Mouse (Mus musculus) kidney, embryonic 15.5 days (tissue): ENCODE measurements around the gene Ppp1r9b. TPM values are rescaled to one million over a fixed set of nuclear protein-coding genes. Genes with fewer than 3 reads are reported as not detected.
"Not testable (repeated sequence)": the region's sequence is repeated elsewhere in the genome, so short reads cannot be mapped to it uniquely, and the experiment has no call there.

Experiments used
- ATAC-seq: fragments of 200-750 bp; cut with Nextera tagmentation; replicated peaks from 2 replicates; pipeline ENCODE4 v1.8.0; 2017; ENCODE audit warnings: moderate TSS enrichment; ENCODE audit not compliant: low FRiP score
- H3K27ac ChIP-seq: fragments of 300-500 bp; sonication (generic); 2 replicates; pipeline ENCODE4 v1.5.1; 2015; ENCODE audit warnings: mild to moderate bottlenecking, inconsistent platforms
- H3K27me3 ChIP-seq: fragments of 300-500 bp; sonication (generic); 2 replicates; pipeline ENCODE4 v1.6.1; 2015; ENCODE audit warnings: inconsistent platforms
- H3K36me3 ChIP-seq: fragments of 300-500 bp; sonication (generic); 2 replicates; pipeline ENCODE4 v1.6.1; 2015; ENCODE audit warnings: inconsistent platforms
- H3K4me1 ChIP-seq: fragments of 300-500 bp; sonication (generic); 2 replicates; pipeline ENCODE4 v1.6.1; 2015; ENCODE audit warnings: inconsistent platforms
- H3K4me2 ChIP-seq: fragments of 300-500 bp; sonication (generic); 2 replicates; pipeline ENCODE4 v1.6.1; 2015; ENCODE audit warnings: moderate library complexity, mild to moderate bottlenecking, inconsistent platforms
- H3K4me3 ChIP-seq: fragments of 300-500 bp; sonication (generic); replicated peaks from 2 replicates; pipeline ENCODE4 v1.5.1; 2015; ENCODE audit warnings: mild to moderate bottlenecking, inconsistent platforms
- H3K9ac ChIP-seq: fragments of 300-500 bp; sonication (generic); 2 replicates; pipeline ENCODE4 v1.6.1; 2015; ENCODE audit warnings: mild to moderate bottlenecking, inconsistent platforms
- H3K9me3 ChIP-seq: fragments of 300-500 bp; sonication (generic); replicated peaks from 2 replicates; pipeline ENCODE4 v1.6.1; 2016; ENCODE audit warnings: inconsistent platforms
- WGBS: fragments of 180-500 bp; shearing (Covaris S2); methylation state at CpG from one replicate; pipeline ENCODE4 v1.1.7; 2015; ENCODE audit warnings: mixed read lengths; 5-methylcytosine and 5-hydroxymethylcytosine counted together
- polyA plus RNA-seq: library from polyadenylated mRNA; unstranded; fragments of >200 nt; fragmentation: Nextera tagmentation; extraction: Ambion mirVana; gene quantifications from 2 replicates; pipeline ENCODE4 v1.2.1, GENCODE M21; 2015

Ppp1r9b gene
- polyA plus RNA-seq, 1 experiment from 2014 or later = 10.6 TPM

GRCm38 (mm10) chr11:94962534-94963101, 28.2 kb upstream of the Ppp1r9b start:
- no peak for ATAC-seq
- no peak overlapping the region for H3K4me2 ChIP-seq
- no peaks in the 10 kb centered on the region for H3K36me3 ChIP-seq
- H3K27me3 ChIP-seq = no peaks in the 10 kb centered on the region
- H3K9ac ChIP-seq = no peak overlapping the region
- no peaks in the 10 kb centered on the region for H3K9me3 ChIP-seq
- H3K4me1 ChIP-seq = peaks cover 20% of the 10 kb centered on the region
- no peak overlapping the region for H3K4me3 ChIP-seq
- WGBS = 65% methylated on average over 5 of the region's 5 CpGs
- no peak overlapping the region for H3K27ac ChIP-seq

- H3K4me1 ChIP-seq = peaks cover 6% of the 10 kb centered on the region; the same call in 1 of the 2 replicates
- H3K27me3 ChIP-seq = 0 out of 2 replicates have a peak, but pooled peaks cover 6% of the 10 kb centered on the region
- 30% methylated on average over 4 of the region's 4 CpGs for WGBS
- H3K9me3 ChIP-seq = no peaks in the 10 kb centered on the region
- H3K36me3 ChIP-seq = no peaks in the 10 kb centered on the region
- no peak within 1 kb of the TSS for H3K9ac ChIP-seq
- no peak within 1 kb of the TSS for H3K4me3 ChIP-seq
- ATAC-seq = no peak
- no peak within 1 kb of the TSS for H3K4me2 ChIP-seq
- no peak within 1 kb of the TSS for H3K27ac ChIP-seq
These were observed 23.4 kb upstream of the Ppp1r9b start, which contains the start of gene Hils1 for GRCm38 (mm10) chr11:94967419-94967818. Gene Hils1 (plus strand): TSS chr11:94967593.

GRCm38 (mm10) chr11:94968187-94968586, 22.6 kb upstream of the Ppp1r9b start:
- WGBS = 80% methylated on average over 7 of the region's 7 CpGs
- Histone ChIP-seq H3K9ac (no peak overlapping the region), H3K4me3 (no peak overlapping the region), H3K27ac (no peak overlapping the region), H3K27me3 (0 out of 2 replicates have a peak, but pooled peaks cover 6% of the 10 kb centered on the region), H3K4me2 (no peak overlapping the region), H3K36me3 (no peaks in the 10 kb centered on the region), H3K9me3 (no peaks in the 10 kb centered on the region), H3K4me1 (0 out of 2 replicates have a peak, but pooled peaks cover under 1% of the 10 kb centered on the region)
- no peak for ATAC-seq

GRCm38 (mm10) chr11:94969709-94970108, 21.1 kb upstream of the Ppp1r9b start:
- ATAC-seq = not testable (repeated sequence)

GRCm38 (mm10) chr11:94970210-94970943, 20.5 kb upstream of the Ppp1r9b start:
- H3K4me3 ChIP-seq = no peak overlapping the region
- no peaks in the 10 kb centered on the region for H3K36me3 ChIP-seq
- no peak overlapping the region for H3K4me2 ChIP-seq
- no peak for ATAC-seq
- H3K27me3 ChIP-seq = 0 out of 2 replicates have a peak, but pooled peaks cover 6% of the 10 kb centered on the region
- H3K9ac ChIP-seq = no peak overlapping the region
- no peaks in the 10 kb centered on the region for H3K9me3 ChIP-seq
- WGBS = 60% methylated on average over 15 of the region's 15 CpGs
- H3K4me1 ChIP-seq = 0 out of 2 replicates have a peak, but pooled peaks cover 2% of the 10 kb centered on the region
- H3K27ac ChIP-seq = no peak overlapping the region

More at GRCm38 (mm10) chr11:94969709-94970108, 21.1 kb upstream of the Ppp1r9b start:
- WGBS = 92% methylated on average over 4 of the region's 4 CpGs
- not testable (repeated sequence) for H3K27ac ChIP-seq, H3K9me3 ChIP-seq, H3K4me2 ChIP-seq, H3K9ac ChIP-seq, H3K36me3 ChIP-seq, H3K4me3 ChIP-seq, H3K27me3 ChIP-seq, H3K4me1 ChIP-seq

DNA sequence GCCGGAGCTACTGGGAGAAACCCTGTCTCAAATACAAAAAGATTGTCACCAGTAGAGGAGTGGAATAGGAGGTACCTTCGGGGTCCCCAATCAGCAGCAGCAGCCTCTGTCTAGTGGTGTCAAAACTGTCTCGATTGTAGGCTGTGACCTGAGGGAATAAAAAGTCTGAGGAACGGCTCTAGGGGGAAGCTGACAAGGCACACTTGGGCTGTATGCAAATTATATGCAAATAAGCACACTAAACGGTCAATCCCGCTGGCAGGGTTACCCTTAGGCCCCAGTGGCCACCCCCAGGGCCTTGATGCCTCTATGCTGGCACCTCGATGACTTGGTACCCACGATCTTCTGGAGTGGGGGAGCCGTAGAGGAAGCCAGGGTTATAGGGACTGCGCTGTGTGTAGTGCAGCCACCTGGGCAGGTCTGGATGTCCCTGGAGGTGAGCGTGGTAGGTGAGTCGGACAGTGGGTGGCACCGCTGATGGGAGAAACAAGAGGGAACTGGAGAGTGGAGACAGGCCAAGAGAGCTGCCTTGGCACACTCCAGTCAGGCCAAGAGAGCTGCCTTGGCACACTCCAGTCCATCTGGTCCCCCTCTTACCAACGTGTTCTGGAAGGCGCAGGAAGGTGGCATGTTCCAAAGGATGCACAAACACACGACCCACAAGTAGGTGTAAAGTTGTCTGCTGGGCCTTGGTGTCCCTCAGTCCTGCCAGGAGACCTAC, 18.8 kb upstream of the Ppp1r9b start:
- H3K9ac ChIP-seq = no peak overlapping the region
- H3K9me3 ChIP-seq = no peaks in the 10 kb centered on the region

DNA sequence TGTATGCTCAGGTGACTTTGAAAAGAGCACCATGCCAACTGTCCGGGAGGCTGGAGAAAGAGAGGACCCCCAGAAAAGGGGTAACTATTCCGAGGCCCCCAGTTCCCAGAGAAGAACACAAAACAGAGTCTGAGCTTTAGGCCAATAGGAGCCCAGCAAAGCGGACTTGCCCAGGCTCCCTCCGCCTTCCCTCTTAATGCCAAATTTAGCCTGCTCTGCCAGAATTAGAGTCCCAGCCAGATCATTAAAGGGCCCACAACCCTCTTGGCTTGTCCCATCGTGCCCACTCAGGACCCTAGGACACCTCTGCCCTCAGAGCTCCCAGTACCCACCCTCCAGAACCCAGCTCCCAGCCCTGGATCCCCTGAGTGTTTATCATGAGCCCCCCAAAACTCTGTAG, 17.9 kb upstream of the Ppp1r9b start:
- Histone ChIP-seq H3K4me1 (0 out of 2 replicates have a peak, but pooled peaks cover 2% of the 10 kb centered on the region), H3K4me2 (no peak overlapping the region), H3K9ac (no peak overlapping the region), H3K36me3 (no peaks in the 10 kb centered on the region), H3K27ac (no peak overlapping the region), H3K9me3 (no peaks in the 10 kb centered on the region), H3K4me3 (no peak overlapping the region), H3K27me3 (0 out of 2 replicates have a peak, but pooled peaks cover 6% of the 10 kb centered on the region)
- no peak for ATAC-seq
- 62% methylated on average over 5 of the region's 5 CpGs for WGBS

More for the DNA sequence above, 18.8 kb upstream of the Ppp1r9b start:
- Histone ChIP-seq H3K4me1 (0 out of 2 replicates have a peak, but pooled peaks cover 2% of the 10 kb centered on the region), H3K27ac (no peak overlapping the region), H3K36me3 (no peaks in the 10 kb centered on the region), H3K4me2 (no peak overlapping the region), H3K4me3 (no peak overlapping the region), H3K27me3 (0 out of 2 replicates have a peak, but pooled peaks cover 6% of the 10 kb centered on the region)
- ATAC-seq = no peak
- 61% methylated on average over 16 of the region's 16 CpGs for whole genome bisulfite sequencing

DNA sequence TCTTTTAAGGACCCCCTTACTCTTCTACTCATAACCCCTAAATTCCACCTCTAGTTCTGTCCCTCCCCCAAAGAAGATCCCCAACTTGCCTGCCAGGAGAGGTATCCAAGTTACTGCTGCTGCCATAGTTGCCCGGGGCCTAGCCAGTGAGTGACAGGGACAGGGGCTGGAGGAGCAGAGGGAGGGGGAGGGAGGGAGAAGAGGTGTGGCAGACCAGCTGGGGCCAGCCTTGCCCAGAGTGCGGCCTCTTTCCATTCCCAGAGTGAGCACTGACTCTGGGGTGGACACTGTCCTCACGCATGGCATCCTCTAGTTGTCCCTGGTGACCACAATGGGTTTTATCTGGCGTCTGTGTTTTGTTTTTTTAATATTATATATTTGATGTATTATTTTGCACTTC, 17.5 kb upstream of the Ppp1r9b start:
- Histone ChIP-seq H3K9ac (no peak overlapping the region), H3K4me1 (peaks cover 2% of the 10 kb centered on the region; the same call in 1 of the 2 replicates), H3K36me3 (no peaks in the 10 kb centered on the region), H3K9me3 (no peaks in the 10 kb centered on the region), H3K4me2 (no peak overlapping the region), H3K27me3 (0 out of 2 replicates have a peak, but pooled peaks cover 6% of the 10 kb centered on the region), H3K27ac (no peak overlapping the region), H3K4me3 (no peak overlapping the region)
- ATAC-seq = no peak
- 53% methylated on average over 4 of the region's 4 CpGs for WGBS

GRCm38 (mm10) chr11:94974951-94975350, 15.9 kb upstream of the Ppp1r9b start:
- Histone ChIP-seq H3K27ac (no peak overlapping the region), H3K4me3 (no peak overlapping the region), H3K4me1 (peaks cover 17% of the 10 kb centered on the region), H3K9ac (no peak overlapping the region), H3K36me3 (no peaks in the 10 kb centered on the region), H3K4me2 (no peak overlapping the region), H3K9me3 (no peaks in the 10 kb centered on the region), H3K27me3 (0 out of 2 replicates have a peak, but pooled peaks cover 6% of the 10 kb centered on the region)
- no peak for ATAC-seq
- 70% methylated on average over 2 of the region's 2 CpGs for WGBS

- peaks cover 17% of the 10 kb centered on the region for H3K4me1 ChIP-seq
- ATAC-seq = no peak
- no peak within 1 kb of the TSS for H3K4me3 ChIP-seq
- no peaks in the 10 kb centered on the region for H3K9me3 ChIP-seq
- no peak within 1 kb of the TSS for H3K9ac ChIP-seq
- 0 out of 2 replicates have a peak, but pooled peaks cover 3% of the 10 kb centered on the region for H3K27me3 ChIP-seq
- H3K36me3 ChIP-seq = no peaks in the 10 kb centered on the region
- WGBS = 70% methylated on average over 5 of the region's 5 CpGs
- no peak within 1 kb of the TSS for H3K4me2 ChIP-seq
- H3K27ac ChIP-seq = no peak within 1 kb of the TSS
These were observed 14.6 kb upstream of the Ppp1r9b start, which contains the start of gene Sgca for GRCm38 (mm10) chr11:94976199-94976598. Gene Sgca (minus strand): TSS chr11:94976327.

GRCm38 (mm10) chr11:94978178-94978915, 12.5 kb upstream of the Ppp1r9b start:
- no peak overlapping the region for H3K27ac ChIP-seq
- H3K4me3 ChIP-seq = peak overlapping the region; percentile 33
- H3K36me3 ChIP-seq = no peaks in the 10 kb centered on the region
- peak overlapping the region; percentile 31; the same call in 1 of the 2 replicates for H3K9ac ChIP-seq
- no peaks in the 10 kb centered on the region for H3K9me3 ChIP-seq
- no peaks in the 10 kb centered on the region for H3K27me3 ChIP-seq
- 48% methylated on average over 9 of the region's 9 CpGs for WGBS
- ATAC-seq = peak; percentile 14; the same call in 1 of the 2 replicates
- peaks cover 15% of the 10 kb centered on the region for H3K4me1 ChIP-seq
- H3K4me2 ChIP-seq = peak overlapping the region; percentile 57
